Mouse (Mus musculus): ENCODE measurements at regions not wholly inside any gene's neighbourhood (a gene's known extent, or its start where the extent isn't known, plus 50 kb on each side); places are given as distances from the start of the nearest gene placed in this dataset.

DNA sequence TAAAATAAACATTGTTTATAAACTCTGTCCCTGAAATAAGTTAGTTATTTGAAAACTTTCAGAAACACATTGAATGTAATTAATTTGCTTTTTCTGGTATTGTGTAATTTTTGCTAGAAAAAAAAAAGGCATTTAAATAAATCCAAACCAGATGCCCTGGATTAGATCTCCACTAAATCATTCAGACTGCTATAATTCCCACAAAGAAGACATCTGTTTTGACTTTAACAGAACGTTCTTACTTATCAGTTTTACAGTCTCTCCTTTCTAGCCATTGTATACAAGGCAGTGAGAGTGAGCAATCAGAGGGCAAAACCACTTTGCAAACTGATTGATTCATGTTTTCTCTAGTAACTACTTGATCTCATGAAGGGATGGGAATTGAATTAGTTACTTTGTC is 478.8 kb downstream of the Slitrk6 start:
- DNase-seq (ENCODE audit: low read depth, low spot score): no peak

GRCm38 (mm10) chr14:110271270-110271669 is 483.7 kb downstream of the Slitrk6 start:
- DNase-seq (ENCODE audit: low read depth, low spot score): no peak

DNA sequence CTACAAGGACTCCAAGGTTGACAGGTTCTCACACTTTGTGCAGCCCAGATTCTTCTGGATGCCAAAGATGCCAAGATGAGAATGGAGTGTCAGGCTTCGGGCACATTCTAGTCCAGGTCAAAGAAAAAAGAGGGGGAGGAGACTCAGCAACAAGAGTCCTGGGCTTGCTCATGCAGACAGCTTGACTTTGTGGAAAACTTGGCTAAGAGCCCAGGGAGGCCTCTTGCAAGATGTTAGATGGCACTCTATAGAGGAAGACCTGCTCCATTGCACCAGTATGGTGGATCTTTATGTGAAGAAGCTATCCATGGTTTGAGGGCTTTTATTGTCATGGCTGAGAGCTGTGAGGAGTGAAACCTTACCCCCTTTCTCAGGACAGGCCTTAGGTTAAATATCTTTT is 510.5 kb downstream of the Slitrk6 start:
- DNase-seq (ENCODE audit: low read depth, low spot score): no peak

DNA sequence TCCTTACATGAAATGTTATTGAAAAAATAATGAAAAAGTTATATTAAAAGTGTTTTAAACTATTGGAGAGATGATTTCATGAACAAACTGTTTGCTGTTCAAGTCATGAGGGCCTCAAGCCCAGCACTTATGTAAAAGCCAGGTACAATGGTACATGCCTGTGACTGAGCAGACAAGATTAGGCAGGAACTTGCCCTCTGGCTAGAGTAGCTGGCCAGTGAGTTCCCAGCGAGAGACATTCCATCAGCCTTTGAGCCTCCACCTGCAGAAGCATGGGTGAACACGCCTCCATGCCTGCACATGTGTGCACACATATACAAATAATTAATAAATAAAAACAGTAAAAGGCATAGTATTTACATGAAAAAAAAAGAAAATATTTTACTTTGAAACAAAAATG is 511.4 kb downstream of the Slitrk6 start:
- DNase-seq (ENCODE audit: low read depth, low spot score): no peak

DNA sequence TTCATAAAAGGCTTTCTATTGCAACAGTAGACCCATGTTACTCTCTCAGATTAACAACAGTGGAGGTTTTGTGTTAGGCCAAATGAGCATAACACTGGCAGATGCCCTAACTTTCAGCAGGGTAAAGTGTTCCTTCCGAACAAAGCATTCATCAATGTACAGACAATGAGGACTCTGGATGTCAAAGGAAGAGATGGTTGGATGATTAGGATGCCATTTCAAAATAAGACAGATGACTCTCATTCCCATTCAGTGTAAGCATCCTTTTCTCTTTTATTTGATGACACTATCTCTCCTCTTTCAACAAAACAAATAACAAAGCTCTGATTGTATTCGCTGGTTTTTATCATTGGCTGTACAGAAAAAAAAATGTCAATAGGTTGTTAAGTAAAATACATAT is 516.1 kb downstream of the Slitrk6 start:
- no peak for DNase-seq (ENCODE audit: low read depth, low spot score)

- DNase-seq (ENCODE audit: low read depth, low spot score): no peak
These were observed 530.1 kb downstream of the Slitrk6 start for GRCm38 (mm10) chr14:110224678-110225446.

DNA sequence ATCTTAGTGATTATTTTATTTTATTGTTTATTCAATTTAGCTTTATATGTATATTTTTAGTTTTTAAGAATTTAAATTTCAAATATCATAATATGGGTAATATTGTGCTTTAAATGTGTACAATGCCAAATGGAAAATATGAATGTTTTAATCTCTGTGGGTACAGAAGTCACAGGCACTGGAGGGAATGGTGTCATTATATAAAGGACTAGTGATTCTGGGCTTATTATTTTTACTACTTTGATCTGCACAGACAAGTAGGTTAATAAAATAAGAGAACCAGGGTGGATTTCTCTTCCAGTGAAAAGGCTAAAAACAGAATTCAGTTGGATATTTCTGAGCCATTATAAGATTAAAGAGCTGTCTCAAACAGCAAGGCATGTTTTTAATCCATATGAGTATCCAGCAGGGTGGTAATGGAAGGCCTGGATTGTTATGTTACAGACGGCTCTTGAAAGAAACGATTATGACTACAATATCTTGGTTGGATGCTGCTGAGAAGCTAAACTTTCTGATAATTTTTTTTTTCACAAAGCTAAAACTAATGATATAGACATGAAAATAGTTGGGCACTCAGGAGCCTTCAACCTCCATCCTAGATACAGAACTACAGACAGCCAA is 563.9 kb downstream of the Slitrk6 start:
- no peak for DNase-seq (ENCODE audit: low read depth, low spot score)

DNA sequence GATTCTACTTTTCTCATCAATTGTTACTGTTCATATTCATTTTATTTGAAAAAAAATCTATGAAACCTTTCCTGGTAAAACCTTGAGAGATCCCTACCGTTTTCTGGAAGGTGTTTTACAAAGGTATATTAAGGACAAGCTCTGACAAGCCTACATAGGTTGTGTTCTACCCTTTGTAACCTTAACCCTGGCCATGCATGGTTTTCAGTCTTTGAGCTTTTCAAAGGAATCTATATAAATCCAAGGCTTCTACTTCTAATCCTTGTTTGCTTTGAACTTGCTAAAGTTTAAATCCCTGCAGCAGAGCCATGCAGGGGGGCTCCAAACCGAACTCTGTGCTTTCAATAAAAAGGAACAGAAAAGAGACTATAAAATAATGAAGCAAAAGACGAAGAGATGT is 564.5 kb downstream of the Slitrk6 start:
- no peak for DNase-seq (ENCODE audit: low read depth, low spot score)

- no peak for DNase-seq (ENCODE audit: low read depth, low spot score)
These were observed 575.8 kb downstream of the Slitrk6 start for GRCm38 (mm10) chr14:110179166-110179565.

DNA sequence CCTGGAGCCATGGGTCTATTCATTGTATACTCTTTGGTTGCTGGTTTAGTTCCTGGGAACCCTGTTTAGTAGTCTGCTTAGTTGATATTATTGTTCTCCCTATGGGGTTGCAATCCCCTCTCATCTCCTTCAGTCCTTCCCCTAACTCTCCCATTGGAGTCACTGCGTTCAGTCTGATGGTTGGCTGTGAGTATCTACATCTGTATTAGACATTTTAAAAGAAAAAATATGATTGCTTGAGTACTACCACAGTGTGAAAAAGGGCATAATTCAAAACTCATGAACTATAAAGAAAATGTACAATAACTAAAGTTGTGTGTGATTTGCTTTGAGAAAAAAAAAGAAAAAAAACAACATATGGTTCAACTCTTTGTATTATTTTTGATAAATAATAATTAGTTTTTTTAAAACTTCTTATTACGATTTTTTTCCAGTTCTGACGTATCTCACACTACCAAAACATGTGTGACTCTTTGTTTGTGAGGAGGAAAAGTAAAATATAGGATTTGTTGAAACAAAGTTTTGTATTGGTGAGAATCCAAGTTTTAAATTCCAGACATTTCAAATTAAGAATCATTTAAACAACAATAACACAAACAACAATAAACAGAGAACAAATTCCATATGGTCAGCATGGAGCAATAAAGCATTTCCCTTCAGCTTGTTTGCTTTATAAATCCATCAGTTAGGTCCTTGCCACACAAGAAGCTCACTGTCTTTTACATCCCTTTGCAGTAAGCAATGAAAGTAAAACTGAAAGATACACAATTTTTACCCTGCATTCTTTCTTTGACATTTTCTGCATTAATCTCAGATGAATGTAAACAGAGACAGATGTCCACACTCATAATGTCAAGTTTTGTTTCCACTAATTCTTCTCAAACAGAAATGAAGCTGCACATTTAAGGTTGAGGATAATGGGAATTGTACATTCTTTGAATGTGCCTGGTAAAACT is 583.5 kb downstream of the Slitrk6 start:
- no peak for DNase-seq (ENCODE audit: low read depth, low spot score)

GRCm38 (mm10) chr14:110168632-110169031 is 586.3 kb downstream of the Slitrk6 start:
- no peak for DNase-seq (ENCODE audit: low read depth, low spot score)

DNA sequence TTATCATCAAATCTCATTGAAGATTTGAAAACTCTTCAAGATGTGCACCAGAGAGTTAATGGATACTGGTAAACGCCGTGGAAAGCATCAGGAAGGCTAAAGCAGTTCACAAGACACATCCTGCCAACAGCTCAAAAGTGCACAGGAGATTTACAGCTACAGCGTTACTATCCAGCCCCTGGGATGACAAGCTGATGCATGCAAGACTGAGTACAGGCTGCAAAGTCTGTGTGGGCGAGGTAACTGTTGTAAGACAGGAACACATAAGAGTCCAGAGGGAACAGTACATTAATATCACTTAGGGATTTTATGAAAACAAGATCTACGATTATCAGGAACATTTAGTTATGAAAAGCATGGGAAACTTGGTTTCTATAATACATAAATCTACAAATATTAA is 626.7 kb downstream of the Slitrk6 start:
- no peak for DNase-seq (ENCODE audit: low read depth, low spot score)

DNA sequence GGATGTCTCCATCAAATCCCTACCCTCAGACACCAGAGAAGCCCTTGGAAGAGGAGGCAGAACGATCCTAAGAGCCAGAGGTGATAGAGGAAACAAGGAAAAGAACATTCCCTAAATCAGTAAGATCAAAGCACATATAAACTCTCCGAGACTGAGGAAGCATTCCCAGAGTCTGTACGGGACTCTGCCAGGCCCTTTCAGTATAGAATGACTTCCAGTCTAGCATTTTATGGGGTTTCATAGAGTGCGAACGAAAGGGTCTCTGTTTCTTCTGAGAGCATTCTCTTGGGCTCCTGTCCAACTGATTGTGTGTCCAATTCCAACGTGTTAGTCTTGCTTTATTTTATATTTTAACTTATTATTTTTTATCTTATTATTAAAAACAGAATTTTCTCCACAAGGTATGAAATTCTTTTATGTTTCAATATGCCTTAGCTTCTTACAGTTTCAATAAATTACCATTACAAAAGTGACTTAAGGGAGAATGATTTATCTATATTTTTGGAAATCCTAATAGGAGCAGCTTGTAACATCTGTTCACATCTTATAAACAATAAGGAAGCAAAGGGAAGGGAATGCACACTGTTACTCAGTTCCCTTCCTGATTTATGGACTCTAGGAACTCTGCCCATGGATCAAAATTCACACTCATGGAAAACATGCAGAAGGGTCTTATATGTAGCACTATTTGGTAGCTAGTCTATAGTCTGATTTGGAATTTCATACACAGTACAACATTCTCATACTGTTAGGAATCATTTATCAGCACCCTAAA is 628.8 kb downstream of the Slitrk6 start:
- no peak for DNase-seq (ENCODE audit: low read depth, low spot score)

DNA sequence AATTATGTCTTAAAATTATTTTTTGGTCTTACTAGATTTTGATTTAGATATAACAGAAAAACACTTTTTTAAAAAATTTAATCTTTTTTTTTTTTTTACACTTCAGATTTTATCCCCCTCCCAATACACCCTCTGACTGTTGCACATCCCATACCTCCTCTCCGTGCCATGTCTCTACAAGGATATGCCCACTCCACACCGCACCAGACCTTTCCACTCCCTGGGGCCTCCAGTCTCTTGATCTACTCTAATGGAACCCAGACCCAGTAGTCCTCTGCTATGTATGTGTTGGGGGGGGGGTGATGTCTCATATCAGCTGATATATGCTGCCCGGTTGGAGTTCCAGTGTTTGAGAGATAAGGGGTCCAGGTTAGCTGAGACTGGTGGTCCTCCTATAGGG is 632.2 kb downstream of the Slitrk6 start:
- no peak for DNase-seq (ENCODE audit: low read depth, low spot score)

- no peak for DNase-seq (ENCODE audit: low read depth, low spot score)
These were observed 639.4 kb downstream of the Slitrk6 start for GRCm38 (mm10) chr14:110115578-110115977.

DNA sequence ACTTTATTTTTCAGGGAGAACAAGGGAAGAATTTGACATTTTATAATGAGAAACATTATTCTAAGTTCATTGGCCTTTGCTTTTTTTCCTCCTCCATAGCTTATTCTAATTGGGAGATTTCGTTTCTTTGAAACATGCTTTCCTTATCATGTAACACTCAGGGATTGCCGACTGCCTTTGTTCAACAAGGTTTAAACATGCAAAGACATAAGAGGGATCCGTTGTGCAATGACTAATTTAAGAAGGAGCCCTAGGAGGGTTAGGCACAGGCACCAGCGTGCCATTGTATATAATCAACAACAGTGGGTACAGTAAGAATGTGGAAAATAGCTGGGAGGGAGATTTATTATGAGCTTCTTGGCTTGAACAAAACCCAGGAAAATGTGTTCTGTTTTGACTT is 654.1 kb downstream of the Slitrk6 start:
- no peak for DNase-seq (ENCODE audit: low read depth, low spot score)

- no peak for DNase-seq (ENCODE audit: low read depth, low spot score)
These were observed 676.6 kb downstream of the Slitrk6 start for GRCm38 (mm10) chr14:110078351-110078750.

DNA sequence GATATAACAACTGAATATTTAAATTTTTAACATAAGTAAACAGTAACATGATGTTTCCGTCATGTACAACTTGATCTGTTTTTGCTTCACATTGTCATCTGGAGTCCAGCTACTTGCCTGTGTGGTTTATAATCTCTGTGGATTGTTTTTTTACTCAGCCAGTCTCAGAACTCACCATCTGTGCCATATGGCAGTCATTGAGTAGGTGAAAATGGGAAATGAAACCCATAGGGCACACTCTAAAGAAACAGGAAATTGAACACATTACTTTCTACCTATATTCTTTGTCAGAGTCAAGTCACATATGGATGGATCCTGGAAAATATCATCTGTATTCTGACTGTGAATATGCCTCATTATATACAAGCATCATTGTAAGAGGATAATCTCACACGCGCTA is 707.2 kb downstream of the Slitrk6 start:
- DNase-seq (ENCODE audit: low read depth, low spot score): no peak

GRCm38 (mm10) chr14:110043211-110043610 is 711.7 kb downstream of the Slitrk6 start:
- DNase-seq (ENCODE audit: low read depth, low spot score): no peak

- no peak for DNase-seq (ENCODE audit: low read depth, low spot score)
These were observed 733.1 kb downstream of the Slitrk6 start for GRCm38 (mm10) chr14:110021812-110022211.

DNA sequence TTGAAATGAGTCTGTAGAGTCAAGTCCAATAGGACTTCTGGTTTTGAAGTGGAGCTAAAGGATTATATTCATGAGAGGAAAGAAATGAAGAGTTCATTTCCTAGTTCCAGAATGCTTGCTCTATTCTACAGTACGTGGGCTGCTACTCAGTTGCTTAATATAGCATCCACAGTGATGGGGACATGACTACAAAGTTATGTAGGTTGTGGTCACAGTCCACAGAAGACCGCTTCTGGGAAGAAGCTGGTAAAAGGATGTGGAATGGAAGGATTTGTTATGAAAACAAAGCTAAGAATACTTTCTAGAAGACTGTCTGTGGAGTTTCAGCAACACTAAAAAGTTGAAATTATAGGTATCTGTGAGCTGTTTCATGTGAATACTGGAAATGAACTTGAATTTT is 739.8 kb downstream of the Slitrk6 start:
- no peak for DNase-seq (ENCODE audit: low read depth, low spot score)

- no peak for DNase-seq (ENCODE audit: low read depth, low spot score)
These were observed 741.7 kb downstream of the Slitrk6 start for GRCm38 (mm10) chr14:110013229-110013628.
